Mouse (Mus musculus) limb, embryonic 14.5 days (tissue): Measurements from ENCODE around the gene Tmod1. TPM values are rescaled to one million over a fixed set of nuclear protein-coding genes. Genes with fewer than 3 reads are reported as not detected.

Source experiments
- ATAC-seq: fragments of 200-750 bp; cut with Nextera tagmentation; 2 replicates; pipeline ENCODE4 v1.8.0; 2017; ENCODE audit warnings: low read depth, moderate number of reproducible peaks, moderate TSS enrichment; ENCODE audit not compliant: low FRiP score
- DNase-seq: peaks from one replicate; pipeline ENCODE4 v3.0.0-alpha.2; 2015; ENCODE audit warnings: low spot score
- H3K27ac ChIP-seq: fragments of 300-500 bp; sonication (generic); replicated peaks from 2 replicates; pipeline ENCODE4 v1.5.1; 2014; ENCODE audit warnings: low read depth, mild to moderate bottlenecking, low read length, moderate library complexity, mixed read lengths
- H3K27me3 ChIP-seq: fragments of 300-500 bp; sonication (generic); 2 replicates; pipeline ENCODE4 v1.6.1; 2014; ENCODE audit warnings: low read length, mixed read lengths; ENCODE audit not compliant: control insufficient read depth, insufficient read depth
- H3K36me3 ChIP-seq: fragments of 300-500 bp; sonication (generic); 2 replicates; pipeline ENCODE4 v1.6.1; 2014; ENCODE audit warnings: mild to moderate bottlenecking, low read length, moderate library complexity, mixed read lengths; ENCODE audit not compliant: control insufficient read depth, insufficient read depth
- H3K4me1 ChIP-seq: fragments of 300-500 bp; sonication (generic); 2 replicates; pipeline ENCODE4 v1.6.1; 2014; ENCODE audit warnings: antibody characterized with exemption, low read length, mixed read lengths; ENCODE audit not compliant: control insufficient read depth, insufficient read depth
- H3K4me2 ChIP-seq: fragments of 300-500 bp; sonication (generic); replicated peaks from 2 replicates; pipeline ENCODE4 v1.6.1; 2014; ENCODE audit warnings: low read depth, mild to moderate bottlenecking, low read length, moderate library complexity; ENCODE audit not compliant: severe bottlenecking
- H3K4me3 ChIP-seq: fragments of 300-500 bp; sonication (generic); replicated peaks from 2 replicates; pipeline ENCODE4 v1.5.1; 2014; ENCODE audit warnings: low read length
- H3K9ac ChIP-seq: fragments of 300-500 bp; sonication (generic); 2 replicates; pipeline ENCODE4 v1.6.1; 2014; ENCODE audit warnings: mild to moderate bottlenecking, low read depth, low read length, moderate library complexity; ENCODE audit not compliant: severe bottlenecking
- H3K9me3 ChIP-seq: fragments of 300-500 bp; sonication (generic); 2 replicates; pipeline ENCODE4 v1.6.1; 2016; ENCODE audit warnings: low read length; ENCODE audit not compliant: control insufficient read depth
- POLR2A ChIP-seq: fragments of 200-500 bp; IDR thresholded peaks from 2 replicates; pipeline ENCODE4 v1.8.0; 2012; ENCODE audit warnings: inconsistent platforms, mild to moderate bottlenecking, moderate library complexity, borderline replicate concordance; ENCODE audit not compliant: insufficient read depth, insufficient read length; ENCODE audit errors: extremely low read depth
- WGBS: fragments of 180-500 bp; shearing (Covaris S2); extraction: QIAGEN DNeasy Blood & Tissue Kit; methylation state at CpG from one replicate; pipeline ENCODE4 v1.1.7; 2014; 5-methylcytosine and 5-hydroxymethylcytosine counted together
- polyA plus RNA-seq, 2 experiments: library from polyadenylated mRNA; depleted of rRNA in 1 of 2; stranded (reverse) in 1 of 2; unstranded in 1 of 2; fragments of >200 nt; fragmentation: Nextera tagmentation in 1 of 2; extraction: Ambion mirVana in 1 of 2; gene quantifications; 2 replicates each; pipeline versions ENCODE4 v1.2.1 to v1.2.3; 2012 to 2014

Gene Tmod1
- polyA plus RNA-seq, 2 experiments = 10.8 to 15.8 TPM

GRCm38 (mm10) chr4:46064961-46065360 is 26.2 kb downstream of the Tmod1 start:
- H3K4me2 ChIP-seq = no peak overlapping the region
- H3K27me3 ChIP-seq = no peaks in the 10 kb centered on the region
- H3K27ac ChIP-seq = no peak overlapping the region
- no peaks in the 10 kb centered on the region for H3K36me3 ChIP-seq
- 56% methylated on average over 3 of the region's 3 CpGs for WGBS
- ATAC-seq = no peak
- no peak for TF ChIP-seq POLR2A
- H3K9ac ChIP-seq = no peak overlapping the region
- H3K4me1 ChIP-seq = peaks cover 9% of the 10 kb centered on the region; the same call in 1 of the 2 replicates
- no peak for DNase-seq
- H3K4me3 ChIP-seq = no peak overlapping the region
- H3K9me3 ChIP-seq = no peaks in the 10 kb centered on the region

- Histone ChIP-seq H3K9me3 (no peaks in the 10 kb centered on the region), H3K27ac (no peak overlapping the region), H3K4me3 (no peak overlapping the region), H3K4me1 (peaks cover 9% of the 10 kb centered on the region; the same call in 1 of the 2 replicates), H3K27me3 (no peaks in the 10 kb centered on the region), H3K4me2 (no peak overlapping the region), H3K9ac (no peak overlapping the region), H3K36me3 (no peaks in the 10 kb centered on the region)
- no peak for TF ChIP-seq POLR2A
- DNase-seq (no peak), ATAC-seq (no peak)
- WGBS = 68% methylated on average over 8 of the region's 8 CpGs
Measured at GRCm38 (mm10) chr4:46065695-46066340, 27.1 kb downstream of the Tmod1 start.

- H3K36me3 ChIP-seq = no peaks in the 10 kb centered on the region
- 80% methylated on average over 3 of the region's 3 CpGs for WGBS
- no peak overlapping the region for H3K4me3 ChIP-seq
- TF ChIP-seq POLR2A = no peak
- ATAC-seq = no peak
- H3K9ac ChIP-seq = no peak overlapping the region
- no peaks in the 10 kb centered on the region for H3K9me3 ChIP-seq
- H3K4me2 ChIP-seq = no peak overlapping the region
- no peak overlapping the region for H3K27ac ChIP-seq
- H3K4me1 ChIP-seq = peaks cover 9% of the 10 kb centered on the region; the same call in 1 of the 2 replicates
- H3K27me3 ChIP-seq = no peaks in the 10 kb centered on the region
- DNase-seq = no peak
Measured at GRCm38 (mm10) chr4:46068060-46068459, 29.3 kb downstream of the Tmod1 start.

- no peaks in the 10 kb centered on the region for H3K36me3 ChIP-seq
- no peaks in the 10 kb centered on the region for H3K27me3 ChIP-seq
- peaks cover 9% of the 10 kb centered on the region; the same call in 1 of the 2 replicates for H3K4me1 ChIP-seq
- no peak for TF ChIP-seq POLR2A
- H3K9me3 ChIP-seq = no peaks in the 10 kb centered on the region
- DNase-seq (no peak), ATAC-seq (no peak)
- H3K4me3 ChIP-seq = no peak overlapping the region
- WGBS = 18% methylated on average over 1 of the region's 1 CpGs
- no peak overlapping the region for H3K9ac ChIP-seq
- no peak overlapping the region for H3K27ac ChIP-seq
- no peak overlapping the region for H3K4me2 ChIP-seq
Measured at GRCm38 (mm10) chr4:46068573-46068972, 29.8 kb downstream of the Tmod1 start.

- DNase-seq = no peak
- no peaks in the 10 kb centered on the region for H3K27me3 ChIP-seq
- H3K9me3 ChIP-seq = no peaks in the 10 kb centered on the region
- no peaks in the 10 kb centered on the region for H3K36me3 ChIP-seq
- 78% methylated on average over 6 of the region's 6 CpGs for WGBS
- no peak for TF ChIP-seq POLR2A
- H3K4me3 ChIP-seq = no peak overlapping the region
- no peak for ATAC-seq
- no peaks in the 10 kb centered on the region for H3K4me1 ChIP-seq
- H3K27ac ChIP-seq = no peak overlapping the region
- H3K4me2 ChIP-seq = no peak overlapping the region
- H3K9ac ChIP-seq = no peak overlapping the region
Measured at GRCm38 (mm10) chr4:46069851-46070482, 31.2 kb downstream of the Tmod1 start.

GRCm38 (mm10) chr4:46072631-46073030 is 33.9 kb downstream of the Tmod1 start:
- H3K9me3 ChIP-seq = no peaks in the 10 kb centered on the region
- 92% methylated on average over 6 of the region's 6 CpGs for WGBS
- H3K27me3 ChIP-seq = no peaks in the 10 kb centered on the region
- no peak for TF ChIP-seq POLR2A
- no peak overlapping the region for H3K27ac ChIP-seq
- no peak overlapping the region for H3K4me3 ChIP-seq
- ATAC-seq (no peak), DNase-seq (no peak)
- H3K9ac ChIP-seq = no peak overlapping the region
- no peak overlapping the region for H3K4me2 ChIP-seq
- no peaks in the 10 kb centered on the region for H3K4me1 ChIP-seq
- no peaks in the 10 kb centered on the region for H3K36me3 ChIP-seq
